Comparison of ENCODE assay signal across 16 mouse cellular contexts in genomic region chr5:43609760-43610159, GRCm38 (mm10). TPM values are rescaled to one million over a fixed set of nuclear protein-coding genes. Genes with fewer than 3 reads are reported as not detected.
A peak's percentile ranks its signal among the peaks of the same experiment; 100 is the strongest.
DNase-seq lines count a peak whose midpoint lies in the region; ATAC-seq and TF ChIP-seq lines count a peak whose summit lies in the region.
"Had no signal": no experiment of that assay in that cellular context is flagged by ENCODE, and none has a peak within 500 bp of the region (broad histone marks: within the 10 kb centered on the region; RNA-seq: fewer than 3 reads in every experiment).

No protein-coding gene starts in this region.

- WGBS in forebrain, embryonic 14.5 days: 81% methylated on average over 1 of the region's 1 CpGs
- 71% methylated on average over 1 of the region's 1 CpGs for WGBS in forebrain, postnatal 0 days

- peak; percentile 33 for DNase-seq in forebrain, embryonic 14.5 days (ENCODE audit: low spot score)
- DNase-seq in forebrain, postnatal 0 days: no peak
- DNase-seq in kidney, postnatal 14 days: peak; percentile 25
- no peak for DNase-seq in kidney, adult 8-10 months
- DNase-seq in testis, postnatal 10 days (ENCODE audit: low spot score): peak; percentile 51
- DNase-seq in testis, postnatal 14 days (ENCODE audit: low spot score): no peak
- no peak for DNase-seq in layer of hippocampus, adult 9-11 months
- DNase-seq: cerebellum, adult 9-11 months; right cerebral cortex, adult 18-20 months; thymus, postnatal 4 days had no signal

- H3K4me2 ChIP-seq in forebrain, embryonic 14.5 days (ENCODE audit: low read length): no peak overlapping the region
- no peak overlapping the region for H3K4me2 ChIP-seq in forebrain, postnatal 0 days (ENCODE audit: low read depth)
- H3K4me2 ChIP-seq: limb, embryonic 12.5 days; liver, embryonic 15.5 days had no signal

- ATAC-seq in forebrain, embryonic 14.5 days: no peak; the same call in 1 of the 2 replicates
- no peak for ATAC-seq in forebrain, postnatal 0 days

- no peaks in the 10 kb centered on the region for H3K27me3 ChIP-seq in forebrain, embryonic 14.5 days (replicated peaks; ENCODE audit: control insufficient read depth, insufficient read depth, low read length)
- no peaks in the 10 kb centered on the region for H3K27me3 ChIP-seq in forebrain, postnatal 0 days (ENCODE audit: insufficient read depth, low read length)
- H3K27me3 ChIP-seq: limb, embryonic 12.5 days; liver, embryonic 15.5 days had no signal

- H3K4me1 ChIP-seq in forebrain, embryonic 14.5 days (ENCODE audit: control insufficient read depth, insufficient read depth, low read length): peaks cover 5% of the 10 kb centered on the region; the same call in 1 of the 2 replicates
- no peaks in the 10 kb centered on the region for H3K4me1 ChIP-seq in forebrain, postnatal 0 days (ENCODE audit: insufficient read depth)
- H3K4me1 ChIP-seq: limb, embryonic 12.5 days; liver, embryonic 15.5 days had no signal

- no peak overlapping the region for H3K4me3 ChIP-seq in forebrain, embryonic 14.5 days (ENCODE audit: low read depth, low read length)
- H3K4me3 ChIP-seq in forebrain, postnatal 0 days (ENCODE audit: low read depth, low read length): no peak overlapping the region
- H3K4me3 ChIP-seq: limb, embryonic 12.5 days; liver, embryonic 15.5 days; myocyte had no signal

- no peak overlapping the region for H3K27ac ChIP-seq in forebrain, embryonic 14.5 days (ENCODE audit: low read depth, low read length)
- H3K27ac ChIP-seq in forebrain, postnatal 0 days (ENCODE audit: low read depth, low read length): no peak overlapping the region
- H3K27ac ChIP-seq: limb, embryonic 12.5 days; liver, embryonic 15.5 days; stomach, postnatal 0 days had no signal

- no peak overlapping the region for H3K9ac ChIP-seq in forebrain, embryonic 14.5 days (ENCODE audit: low read length)
- H3K9ac ChIP-seq in forebrain, postnatal 0 days: no peak overlapping the region
- H3K9ac ChIP-seq: limb, embryonic 12.5 days; liver, embryonic 15.5 days had no signal

- H3K36me3 ChIP-seq in forebrain, embryonic 14.5 days (ENCODE audit: control insufficient read depth, insufficient read depth, low read length): no peaks in the 10 kb centered on the region
- H3K36me3 ChIP-seq in forebrain, postnatal 0 days (ENCODE audit: insufficient read depth): no peaks in the 10 kb centered on the region
- H3K36me3 ChIP-seq: G1E; limb, embryonic 12.5 days; liver, embryonic 15.5 days had no signal

- TF ChIP-seq CTCF in forebrain, postnatal 0 days (IDR thresholded peaks at IDR 0.05; ENCODE audit: low read depth): no peak

- H3K9me3 ChIP-seq in forebrain, embryonic 14.5 days (replicated peaks; ENCODE audit: control insufficient read depth, low read length): no peaks in the 10 kb centered on the region
- H3K9me3 ChIP-seq in forebrain, postnatal 0 days (ENCODE audit: low read length): no peaks in the 10 kb centered on the region
- H3K9me3 ChIP-seq: G1E; limb, embryonic 12.5 days; liver, embryonic 15.5 days had no signal

RNA-seq across cellular contexts. Expression of gene Cc2d2a, which starts 52.4 kb away (rescaled TPM):
- polyA plus RNA-seq in forebrain, embryonic 14.5 days (2014; fragmentation: Nextera tagmentation; extraction: Ambion mirVana): 5.8 and 7.7 TPM in 2 replicates
- total RNA-seq in forebrain, postnatal 0 days (2014; rRNA removed): 9.4 and 10.2 TPM in 2 replicates
- polyA plus RNA-seq in forebrain, postnatal 0 days (2015; fragmentation: Nextera tagmentation; extraction: Ambion mirVana): 3.2 and 5.6 TPM in 2 replicates
- total RNA-seq: G1E; neutrophil, adult 5-6 weeks had no signal
- polyA plus RNA-seq: G1E had no signal

Comparison
In these comparisons a context has a peak if more than half of its experiments do, and no peak if none do; other contexts are left out.
1. DNase-seq: peak in forebrain, embryonic 14.5 days (single experiment), kidney, postnatal 14 days (single experiment) and testis, postnatal 10 days (single experiment); none in forebrain, postnatal 0 days (single experiment), kidney, adult 8-10 months (0 of 2), testis, postnatal 14 days (single experiment) and layer of hippocampus, adult 9-11 months (single experiment).